Mouse (Mus musculus) adipose tissue, adult 10 weeks (tissue): ENCODE results near the gene Gm20807. TPM values are rescaled to one million over a fixed set of nuclear protein-coding genes. Genes with fewer than 3 reads are reported as not detected.

Source experiments
- polyA plus RNA-seq: library from polyadenylated mRNA; stranded (reverse); fragments of 350-450 nt; fragmentation: Illumina TruSeq; extraction: RNeasy Lipid Tissue Mini Kit (QIAGEN cat#74804); gene quantifications from one replicate; pipeline ENCODE4 v1.2.3, GENCODE M21; 2014; ENCODE audit warnings: low read depth, low replicate concordance

The Gm20807 gene
- not detected for polyA plus RNA-seq

GRCm38 (mm10) chrY:13042591-13042990 lies at the start of gene Gm20807:
Gene Gm20807, plus strand, starts transcription at chrY:13042891.

Other genes with a start within 250 kb of the Gm20807 start
- not detected for gene Gm21891, start 90.6 kb downstream of the Gm20807 start, polyA plus RNA-seq
- not detected for gene Gm21425, start 119.1 kb downstream of the Gm20807 start, polyA plus RNA-seq
- gene Gm21828, start 181.0 kb downstream of the Gm20807 start, polyA plus RNA-seq: not detected
- gene Gm21440, start 209.5 kb downstream of the Gm20807 start, polyA plus RNA-seq: not detected
- not detected for gene Gm21454, start 209.6 kb downstream of the Gm20807 start, polyA plus RNA-seq